Mouse (Mus musculus) intestine, postnatal 0 days (tissue): ENCODE results near the gene Ms4a18. TPM values are rescaled to one million over a fixed set of nuclear protein-coding genes. Genes with fewer than 3 reads are reported as not detected.

Source experiments
- ATAC-seq: fragments of 200-750 bp; cut with Nextera tagmentation; 2 replicates; pipeline ENCODE4 v1.8.0; 2017; ENCODE audit warnings: mild to moderate bottlenecking, moderate TSS enrichment, moderate library complexity
- H3K27ac ChIP-seq: fragments of 300-500 bp; sonication (generic); 2 replicates; pipeline ENCODE4 v1.5.1; 2014; ENCODE audit warnings: mild to moderate bottlenecking, low read depth, low read length, moderate library complexity
- H3K27me3 ChIP-seq: fragments of 300-500 bp; sonication (generic); replicated peaks from 2 replicates; pipeline ENCODE4 v1.6.1; 2014; ENCODE audit warnings: low read length, mixed read lengths; ENCODE audit not compliant: control insufficient read depth, insufficient read depth
- H3K36me3 ChIP-seq: fragments of 300-500 bp; sonication (generic); 2 replicates; pipeline ENCODE4 v1.6.1; 2014; ENCODE audit warnings: mild to moderate bottlenecking, moderate library complexity; ENCODE audit not compliant: control insufficient read depth, insufficient read depth
- H3K4me1 ChIP-seq: fragments of 300-500 bp; sonication (generic); replicated peaks from 2 replicates; pipeline ENCODE4 v1.6.1; 2014; ENCODE audit warnings: antibody characterized with exemption, low read length, mixed read lengths; ENCODE audit not compliant: control insufficient read depth, insufficient read depth
- H3K4me2 ChIP-seq: fragments of 300-500 bp; sonication (generic); replicated peaks from 2 replicates; pipeline ENCODE4 v1.6.1; 2014; ENCODE audit warnings: low read depth, mild to moderate bottlenecking, moderate library complexity
- H3K4me3 ChIP-seq: fragments of 300-500 bp; sonication (generic); 2 replicates; pipeline ENCODE4 v1.5.1; 2014; ENCODE audit warnings: low read depth, low read length
- H3K9ac ChIP-seq: fragments of 300-500 bp; sonication (generic); 2 replicates; pipeline ENCODE4 v1.6.1; 2014; ENCODE audit warnings: mild to moderate bottlenecking, low read depth, low read length
- H3K9me3 ChIP-seq: fragments of 300-500 bp; sonication (generic); 2 replicates; pipeline ENCODE4 v1.6.1; 2016; ENCODE audit warnings: mixed run types; ENCODE audit not compliant: control insufficient read depth
- CTCF ChIP-seq: sonication (generic); IDR thresholded peaks from 2 replicates; pipeline ENCODE4 v1.5.1; 2016; ENCODE audit warnings: low read depth, mild to moderate bottlenecking, control low read depth, antibody characterized with exemption, moderate library complexity
- WGBS: fragments of 180-500 bp; shearing (Covaris S2); extraction: QIAGEN DNeasy Blood & Tissue Kit; methylation state at CpG from one replicate; pipeline ENCODE4 v1.1.7; 2014; 5-methylcytosine and 5-hydroxymethylcytosine counted together
- polyA plus RNA-seq: library from polyadenylated mRNA; unstranded; fragments of >200 nt; fragmentation: Nextera tagmentation; extraction: Ambion mirVana; gene quantifications from 2 replicates; pipeline ENCODE4 v1.2.1, GENCODE M21; 2015

Gene Ms4a18
- polyA plus RNA-seq, 1 experiment from 2014 or later: 31.8 TPM

- TF ChIP-seq CTCF: no peak
- Histone ChIP-seq H3K4me2 (no peak overlapping the region; the same call in 1 of the 2 replicates), H3K4me1 (peaks cover 9% of the 10 kb centered on the region; the same call in 1 of the 2 replicates), H3K9me3 (no peaks in the 10 kb centered on the region), H3K4me3 (no peak overlapping the region), H3K27ac (peak overlapping the region; percentile 94), H3K27me3 (no peaks in the 10 kb centered on the region), H3K9ac (no peak overlapping the region), H3K36me3 (peaks cover 19% of the 10 kb centered on the region)
- 27% methylated on average over 3 of the region's 3 CpGs for WGBS
- peak; percentile 73 for ATAC-seq
Observed at GRCm38 (mm10) chr19:10970457-10970856, 47.4 kb downstream of the Ms4a18 start.

GRCm38 (mm10) chr19:10968578-10968977, 49.3 kb downstream of the Ms4a18 start:
- Histone ChIP-seq H3K4me3 (no peak overlapping the region), H3K36me3 (peaks cover 31% of the 10 kb centered on the region), H3K4me1 (peaks cover 8% of the 10 kb centered on the region; the same call in 1 of the 2 replicates), H3K4me2 (no peak overlapping the region), H3K9ac (no peak overlapping the region), H3K9me3 (no peaks in the 10 kb centered on the region), H3K27me3 (no peaks in the 10 kb centered on the region), H3K27ac (no peak overlapping the region)
- TF ChIP-seq CTCF: no peak
- ATAC-seq: no peak
- 90% methylated on average over 7 of the region's 7 CpGs for WGBS

DNA sequence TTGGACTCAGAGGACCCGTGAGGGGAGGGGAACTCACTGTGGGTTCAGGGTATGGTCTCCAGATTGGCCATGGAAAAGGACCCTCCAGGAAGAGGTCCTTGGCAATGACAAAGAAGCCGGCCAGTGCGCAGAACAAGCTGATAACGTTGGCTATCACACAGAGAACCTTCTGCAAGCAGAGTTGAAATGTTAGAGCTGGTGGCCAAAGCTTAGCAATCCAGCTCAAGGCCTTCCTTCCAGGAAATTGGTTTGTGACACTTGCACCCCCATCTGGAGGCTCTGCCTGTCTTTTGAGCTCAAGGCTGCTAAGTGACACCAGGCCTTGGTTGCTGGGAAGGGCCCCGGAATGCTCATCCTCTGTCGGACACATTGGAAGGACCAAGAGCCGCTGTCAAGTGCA, 52.1 kb downstream of the Ms4a18 start:
- Histone ChIP-seq H3K9me3 (no peaks in the 10 kb centered on the region), H3K4me2 (no peak overlapping the region), H3K4me3 (no peak overlapping the region), H3K36me3 (peaks cover 32% of the 10 kb centered on the region), H3K27me3 (no peaks in the 10 kb centered on the region), H3K4me1 (peaks cover 4% of the 10 kb centered on the region; the same call in 1 of the 2 replicates), H3K9ac (no peak overlapping the region), H3K27ac (no peak overlapping the region)
- WGBS: 85% methylated on average over 7 of the region's 7 CpGs
- no peak for TF ChIP-seq CTCF
- ATAC-seq: no peak

DNA sequence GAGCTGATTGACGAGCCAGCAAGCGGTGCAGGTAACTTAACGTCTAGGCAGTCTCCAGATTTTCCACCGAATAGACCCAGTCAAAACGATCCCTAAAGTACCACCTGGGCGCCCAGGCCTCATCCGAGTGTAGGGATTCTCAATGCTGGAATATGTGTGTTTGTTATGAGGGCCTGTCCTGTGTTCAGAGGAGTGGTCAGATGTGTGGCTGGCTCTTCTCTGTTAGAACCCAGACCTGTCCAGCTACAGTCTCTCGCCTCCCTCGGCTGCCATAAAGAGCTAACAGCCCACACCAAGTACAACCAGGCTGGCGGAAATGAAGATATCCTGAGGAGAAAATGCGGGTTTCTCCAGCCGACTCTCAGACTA, 57.9 kb downstream of the Ms4a18 start:
- no peak for TF ChIP-seq CTCF
- no peak overlapping the region for H3K9ac ChIP-seq
- H3K4me1 ChIP-seq: no peaks in the 10 kb centered on the region
- 42% methylated on average over 12 of the region's 12 CpGs for WGBS
- H3K4me3 ChIP-seq: no peak overlapping the region
- no peak overlapping the region for H3K27ac ChIP-seq
- H3K4me2 ChIP-seq: no peak overlapping the region
- H3K36me3 ChIP-seq: peaks cover 8% of the 10 kb centered on the region; the same call in 1 of the 2 replicates
- H3K27me3 ChIP-seq: no peaks in the 10 kb centered on the region
- peak; percentile 14; the same call in 1 of the 2 replicates for ATAC-seq
- no peaks in the 10 kb centered on the region for H3K9me3 ChIP-seq

DNA sequence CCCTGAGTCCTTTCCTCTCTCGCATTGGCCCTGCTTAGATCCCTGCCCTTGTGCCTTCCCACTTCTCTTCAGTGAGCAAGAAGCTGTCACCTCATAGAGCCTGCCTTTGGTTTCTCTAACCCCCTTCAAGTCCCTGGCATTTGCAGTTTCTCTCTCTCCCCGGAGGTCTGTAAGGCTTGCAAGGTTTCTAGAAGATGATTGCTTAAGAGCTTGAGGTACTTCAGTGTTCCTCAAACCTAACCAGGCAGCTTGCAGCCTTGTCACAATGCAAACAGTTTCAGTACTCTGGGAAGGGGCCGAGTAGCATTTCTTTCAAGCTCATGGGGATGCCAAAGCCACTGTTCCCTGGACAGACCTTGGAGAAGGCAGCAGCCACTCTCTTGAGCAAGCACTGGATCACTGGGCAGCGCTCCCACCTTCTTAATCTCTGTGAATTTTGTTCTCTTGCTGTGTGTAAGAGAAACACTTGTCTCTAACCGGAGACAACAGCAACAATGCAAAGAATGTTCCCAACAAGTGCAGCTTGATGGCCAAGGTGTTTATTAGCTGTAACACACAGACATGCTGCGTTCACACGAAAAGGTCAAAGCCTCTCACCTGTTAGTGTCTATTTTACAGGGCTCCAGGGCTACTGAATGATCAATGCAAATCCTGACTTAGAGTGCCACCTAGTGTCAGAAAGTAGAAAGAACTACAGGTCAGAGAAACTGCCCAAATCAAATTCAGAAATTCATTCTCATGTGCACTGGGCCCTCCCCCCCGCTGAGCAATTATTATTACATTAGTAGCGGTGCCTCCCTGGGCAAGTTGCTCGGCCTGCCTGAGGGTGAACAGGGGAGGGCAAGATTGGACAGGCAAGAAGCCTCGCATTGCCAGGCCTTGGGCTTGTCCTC, 58.5 kb downstream of the Ms4a18 start:
- H3K4me3 ChIP-seq: no peak overlapping the region
- 31% methylated on average over 11 of the region's 11 CpGs for WGBS
- no peak overlapping the region for H3K9ac ChIP-seq
- TF ChIP-seq CTCF: peak; percentile 87
- H3K4me1 ChIP-seq: no peaks in the 10 kb centered on the region
- no peaks in the 10 kb centered on the region for H3K9me3 ChIP-seq
- peaks cover 4% of the 10 kb centered on the region; the same call in 1 of the 2 replicates for H3K36me3 ChIP-seq
- no peaks in the 10 kb centered on the region for H3K27me3 ChIP-seq
- peak; percentile 48 for ATAC-seq
- H3K27ac ChIP-seq: no peak overlapping the region
- H3K4me2 ChIP-seq: no peak overlapping the region

DNA sequence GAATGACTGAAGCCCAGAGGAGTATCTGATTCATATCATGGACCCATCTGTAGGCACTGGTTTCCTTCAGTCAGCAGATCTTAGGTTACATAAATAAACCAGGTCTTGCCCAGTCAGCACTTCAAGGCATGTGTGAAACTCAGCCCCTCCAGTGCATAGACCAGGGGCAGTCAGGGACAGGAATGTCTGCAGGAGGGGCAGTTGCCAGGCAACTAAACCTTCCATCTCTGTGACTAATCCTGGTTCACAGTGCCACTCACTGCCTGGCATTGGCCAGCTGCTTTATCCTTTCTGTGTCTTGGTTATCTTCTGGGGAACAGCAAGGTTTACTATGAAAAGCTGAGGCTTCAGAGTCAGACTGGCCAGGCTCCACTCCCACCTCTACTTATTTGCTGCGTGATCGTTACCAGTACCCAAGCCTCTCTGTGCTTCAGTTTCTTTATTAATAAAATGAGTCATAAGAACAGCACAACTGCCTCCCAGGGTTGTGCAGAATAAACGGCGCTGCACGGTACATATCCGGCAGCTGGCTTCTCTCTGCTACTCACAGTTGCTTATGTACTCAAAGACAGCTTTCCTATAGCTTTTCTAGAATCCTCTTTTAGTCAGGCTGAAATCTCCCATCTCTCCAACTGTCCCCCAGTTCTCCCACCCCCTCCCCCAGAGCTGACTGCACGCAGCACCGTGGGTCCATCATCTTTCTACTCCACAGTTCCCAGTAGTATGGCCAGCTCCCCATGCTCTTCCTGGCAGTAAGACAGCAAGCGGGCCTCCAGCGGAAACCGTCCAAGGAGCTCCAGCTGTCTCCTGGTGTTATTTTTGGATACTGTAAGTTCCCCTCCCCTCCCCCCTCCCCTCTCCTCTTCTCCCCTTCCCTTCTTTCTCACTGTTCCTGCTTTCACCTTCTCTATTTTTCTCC, 65.6 kb downstream of the Ms4a18 start:
- peak overlapping the region; percentile 52 for H3K27ac ChIP-seq
- no peaks in the 10 kb centered on the region for H3K9me3 ChIP-seq
- H3K4me3 ChIP-seq: no peak overlapping the region
- H3K4me2 ChIP-seq: 0 out of 2 replicates have a peak overlapping the region, but pooled peaks have one; percentile 4
- H3K4me1 ChIP-seq: 0 out of 2 replicates have a peak, but pooled peaks cover 3% of the 10 kb centered on the region
- TF ChIP-seq CTCF: no peak
- H3K9ac ChIP-seq: no peak overlapping the region
- ATAC-seq: no peak
- H3K27me3 ChIP-seq: no peaks in the 10 kb centered on the region
- 48% methylated on average over 11 of the region's 11 CpGs for WGBS
- H3K36me3 ChIP-seq: no peaks in the 10 kb centered on the region
